In genomic region chr17:87044364-87044763, GRCm38 (mm10) we compare ENCODE assay signal across 8 mouse cellular contexts. TPM values are rescaled to one million over a fixed set of nuclear protein-coding genes. Genes with fewer than 3 reads are reported as not detected.
A peak's percentile ranks its signal among the peaks of the same experiment; 100 is the strongest.
DNase-seq lines count a peak whose midpoint lies in the region; ATAC-seq and TF ChIP-seq lines count a peak whose summit lies in the region.

No protein-coding gene starts in this region.

- H3K36me3 ChIP-seq in intestine, embryonic 15.5 days = no peaks in the 10 kb centered on the region

- intact Hi-C loops in left cerebral cortex, postnatal 14 days (cut with DNase I) = loop anchor here (2.0 to 10.0 kb wide), 4 partner anchors 63 to 530 kb away; partner anchors contain the start of gene Socs5

- H3K4me3 ChIP-seq in cortical plate, adult 2 months (ENCODE audit: insufficient read depth, low read length) = no peak overlapping the region
- H3K4me3 ChIP-seq in intestine, embryonic 15.5 days (replicated peaks) = no peak overlapping the region

- peak; percentile 87 for ATAC-seq in intestine, embryonic 15.5 days

- H3K9me3 ChIP-seq in intestine, embryonic 15.5 days = no peaks in the 10 kb centered on the region

- no peak for TF ChIP-seq POLR2A in cortical plate, adult 2 months (IDR thresholded peaks at IDR 0.05; ENCODE audit: extremely low read depth, insufficient read depth, low read length)

- no peak overlapping the region for H3K27ac ChIP-seq in cortical plate, adult 2 months (ENCODE audit: insufficient read depth, low read length)
- H3K27ac ChIP-seq in intestine, embryonic 15.5 days = no peak overlapping the region

- H3K4me2 ChIP-seq in intestine, embryonic 15.5 days (replicated peaks) = no peak overlapping the region

- H3K4me1 ChIP-seq in cortical plate, adult 2 months (ENCODE audit: control insufficient read depth, insufficient read depth, low read length) = peaks cover 2% of the 10 kb centered on the region; the same call in 1 of the 2 replicates
- no peaks in the 10 kb centered on the region for H3K4me1 ChIP-seq in intestine, embryonic 15.5 days (replicated peaks)

- no peak overlapping the region for H3K9ac ChIP-seq in intestine, embryonic 15.5 days

- no peaks in the 10 kb centered on the region for H3K27me3 ChIP-seq in intestine, embryonic 15.5 days (replicated peaks)

- WGBS in intestine, embryonic 15.5 days = 1% methylated on average over 15 of the region's 15 CpGs

- peak; percentile 96 for DNase-seq in adipocyte (ENCODE audit: low spot score)
- peak; percentile 96 for DNase-seq in gastrocnemius, postnatal 10 days
- DNase-seq in left cerebral cortex, postnatal 14 days (ENCODE audit: low spot score in 2 of 2) = peak; percentile 95 to 98
- DNase-seq in mesoderm, embryonic 11.5 days (ENCODE audit: low read depth, low spot score) = peak; percentile 97
- DNase-seq in right cerebral cortex, postnatal 25 days = peak; percentile 83
- DNase-seq in urinary bladder, postnatal 36 days (ENCODE audit: low spot score in 2 of 2) = peak; percentile 78 to 88

- peak; percentile 100 for TF ChIP-seq CTCF in cortical plate, adult 2 months (IDR thresholded peaks at IDR 0.05; ENCODE audit: extremely low read depth, insufficient read depth, low read length)

RNA-seq across cellular contexts. Expression of gene Cript, which starts 19.0 kb away (rescaled TPM):
- polyA plus RNA-seq in cortical plate, adult 2 months (2012; rRNA removed) = 75.7 and 84.8 TPM in 2 replicates
- 10 to 100 TPM; 26.3 to 29.2 TPM for total RNA-seq in gastrocnemius, postnatal 10 days (2021)
- 129 and 138 TPM in 2 replicates for polyA plus RNA-seq in intestine, embryonic 15.5 days (2015; fragmentation: Nextera tagmentation; extraction: Ambion mirVana)
- 10 to 100 TPM; 58.6 to 61.3 TPM for total RNA-seq in left cerebral cortex, postnatal 14 days (2021)

RNA-seq across cellular contexts. Expression of gene Pigf, which starts 19.2 kb away (rescaled TPM):
- polyA plus RNA-seq in cortical plate, adult 2 months (2012; rRNA removed) = 14.2 and 14.6 TPM in 2 replicates
- 1 to 10 TPM; 3.8 to 4.1 TPM for total RNA-seq in gastrocnemius, postnatal 10 days (2021)
- polyA plus RNA-seq in intestine, embryonic 15.5 days (2015; fragmentation: Nextera tagmentation; extraction: Ambion mirVana) = 55.2 and 57.4 TPM in 2 replicates
- total RNA-seq in left cerebral cortex, postnatal 14 days (2021) = 10 to 100 TPM; 16.6 to 16.9 TPM
